Mouse (Mus musculus) testis, postnatal 10 days (tissue): ENCODE measurements at regions not wholly inside any gene's neighbourhood (a gene's known extent, or its start where the extent isn't known, plus 50 kb on each side); places are given as distances from the start of the nearest gene placed in this dataset.

ENCODE experiments used
- DNase-seq: peaks from one replicate; pipeline ENCODE4 v3.0.0; 2021; ENCODE audit warnings: low spot score

GRCm38 (mm10) chr7:129049726-129050125, 207.1 kb upstream of the Plpp4 start:
- no peak for DNase-seq

- no peak for DNase-seq
These were observed 206.2 kb upstream of the Plpp4 start for GRCm38 (mm10) chr7:129050675-129051074.

GRCm38 (mm10) chr7:129066891-129067290, 189.9 kb upstream of the Plpp4 start:
- no peak for DNase-seq

GRCm38 (mm10) chr7:129068137-129068536, 188.7 kb upstream of the Plpp4 start:
- DNase-seq: no peak

- DNase-seq: no peak
These were observed 177.0 kb upstream of the Plpp4 start for GRCm38 (mm10) chr7:129079786-129080185.

GRCm38 (mm10) chr7:129091441-129091840, 165.4 kb upstream of the Plpp4 start:
- DNase-seq: no peak

- no peak for DNase-seq
These were observed 160.3 kb upstream of the Plpp4 start for GRCm38 (mm10) chr7:129096374-129097069.

- DNase-seq: no peak
These were observed 154.4 kb upstream of the Plpp4 start for GRCm38 (mm10) chr7:129102437-129102836.

- no peak for DNase-seq
These were observed 122.7 kb upstream of the Plpp4 start for GRCm38 (mm10) chr7:129134176-129134575.

- no peak for DNase-seq
These were observed 122.1 kb upstream of the Plpp4 start for GRCm38 (mm10) chr7:129134661-129135215.

- no peak for DNase-seq
These were observed 119.4 kb upstream of the Plpp4 start for GRCm38 (mm10) chr7:129137303-129137990.

GRCm38 (mm10) chr7:129141942-129142598, 114.8 kb upstream of the Plpp4 start:
- DNase-seq: no peak

- no peak for DNase-seq
These were observed 114.3 kb upstream of the Plpp4 start for GRCm38 (mm10) chr7:129142599-129142949.

- no peak for DNase-seq
These were observed 101.3 kb upstream of the Plpp4 start for GRCm38 (mm10) chr7:129155577-129155976.

GRCm38 (mm10) chr7:129169971-129170370, 86.9 kb upstream of the Plpp4 start:
- no peak for DNase-seq

- DNase-seq: no peak
These were observed 65.9 kb upstream of the Plpp4 start for GRCm38 (mm10) chr7:129190933-129191332.

GRCm38 (mm10) chr7:129207029-129207428, 49.8 kb upstream of the Plpp4 start:
- DNase-seq: peak; percentile 10
